Comparison of ENCODE assay signal across 9 mouse cellular contexts in genomic region chr11:70702781-70703180, GRCm38 (mm10). TPM values are rescaled to one million over a fixed set of nuclear protein-coding genes. Genes with fewer than 3 reads are reported as not detected.
DNase-seq lines count a peak whose midpoint lies in the region; ATAC-seq lines count a peak whose summit lies in the region.
"Had no signal": no experiment of that assay in that cellular context is flagged by ENCODE, and none has a peak within 500 bp of the region (broad histone marks: within the 10 kb centered on the region; RNA-seq: fewer than 3 reads in every experiment).

No protein-coding gene starts in this region.

- peak; percentile 70 for DNase-seq in adrenal gland, postnatal 10 days
- no peak for DNase-seq in adrenal gland, postnatal 4 days (ENCODE audit: low spot score in 2 of 2)
- peak; percentile 74 to 83 for DNase-seq in heart, postnatal 10 days
- peak; percentile 73 for DNase-seq in lung, postnatal 14 days
- DNase-seq in thymus, postnatal 0 days (ENCODE audit: low spot score): no peak
- DNase-seq in spleen, postnatal 10 days (ENCODE audit: low spot score in 2 of 2): no peak

- no peak for ATAC-seq in megakaryocyte, adult 5-6 weeks (ENCODE audit: poor library complexity, severe bottlenecking)

- H3K27ac ChIP-seq in brown adipose tissue, adult 24 weeks (replicated peaks; ENCODE audit: low read depth, low read length): peak overlapping the region; percentile 93

- intact Hi-C loops in heart, postnatal 10 days (cut with DNase I): loop anchor here (5.0 kb wide), 1 partner anchor 55 kb away; no protein-coding TSS in a partner anchor

- H3K4me3 ChIP-seq in brown adipose tissue, adult 24 weeks (ENCODE audit: insufficient read depth, low read depth, low read length): peak overlapping the region; percentile 75

- H3K4me1 ChIP-seq in brown adipose tissue, adult 24 weeks (ENCODE audit: control insufficient read depth, insufficient read depth, insufficient read length, low read length): peaks cover 11% of the 10 kb centered on the region

RNA-seq across cellular contexts. Expression of gene Kif1c, which starts 2.4 kb away (rescaled TPM):
- 100 to 1,000 TPM; 156 to 176 TPM for total RNA-seq in adrenal gland, postnatal 10 days (2021)
- 100 to 1,000 TPM; 135 to 149 TPM for total RNA-seq in adrenal gland, postnatal 4 days (2021)
- 93.8 and 106 TPM in 2 replicates for polyA plus RNA-seq in brown adipose tissue, adult 24 weeks (2012; ENCODE audit: insufficient read depth, insufficient read length, missing spikeins)
- total RNA-seq in heart, postnatal 10 days (2021): 100 to 1,000 TPM; 279 to 286 TPM
- polyA plus RNA-seq in thymus, postnatal 0 days (2015; fragmentation: Nextera tagmentation; extraction: Ambion mirVana): 1.2 and 1.4 TPM in 2 replicates
- 6.7 and 7.7 TPM in 2 replicates for total RNA-seq in megakaryocyte, adult 5-6 weeks (2015)
- total RNA-seq in megakaryocyte, adult 5-6 weeks (2017): 17.4 and 21.6 TPM in 2 replicates

RNA-seq across cellular contexts. Expression of gene Inca1, which starts 2.8 kb away (rescaled TPM):
- total RNA-seq in adrenal gland, postnatal 10 days (2021): 10 to 100 TPM; 13.8 to 18.9 TPM
- total RNA-seq in adrenal gland, postnatal 4 days (2021): 10 to 100 TPM in 1 of 2 experiments, 1 to 10 TPM in 1; 7.0 to 10.2 TPM
- 15.7 and 24.0 TPM in 2 replicates for polyA plus RNA-seq in brown adipose tissue, adult 24 weeks (2012; ENCODE audit: insufficient read depth, insufficient read length, missing spikeins)
- 1 to 10 TPM; 2.6 to 3.0 TPM for total RNA-seq in heart, postnatal 10 days (2021)
- 0.75 and 0.94 TPM in 2 replicates for polyA plus RNA-seq in thymus, postnatal 0 days (2015; fragmentation: Nextera tagmentation; extraction: Ambion mirVana)
- total RNA-seq in megakaryocyte, adult 5-6 weeks (2015): not detected in 2 replicates
- 0.57 TPM in 1 of 2 replicates, not detected in the other for total RNA-seq in megakaryocyte, adult 5-6 weeks (2017)
- total RNA-seq: hematopoietic stem cell, adult 5-6 weeks had no signal

RNA-seq across cellular contexts. Expression of gene Camta2, which starts 14.9 kb away (rescaled TPM):
- total RNA-seq in adrenal gland, postnatal 10 days (2021): 10 to 100 TPM; 34.3 to 43.8 TPM
- total RNA-seq in adrenal gland, postnatal 4 days (2021): 10 to 100 TPM; 36.2 to 37.8 TPM
- polyA plus RNA-seq in brown adipose tissue, adult 24 weeks (2012; ENCODE audit: insufficient read depth, insufficient read length, missing spikeins): 15.8 and 16.3 TPM in 2 replicates
- 10 to 100 TPM; 31.2 to 32.8 TPM for total RNA-seq in heart, postnatal 10 days (2021)
- 6.2 and 6.9 TPM in 2 replicates for polyA plus RNA-seq in thymus, postnatal 0 days (2015; fragmentation: Nextera tagmentation; extraction: Ambion mirVana)
- total RNA-seq in megakaryocyte, adult 5-6 weeks (2015): 24.5 and 27.0 TPM in 2 replicates
- total RNA-seq in megakaryocyte, adult 5-6 weeks (2017): 6.4 and 12.5 TPM in 2 replicates

RNA-seq across cellular contexts. Expression of gene Spag7, which starts 33.6 kb away (rescaled TPM):
- 10 to 100 TPM; 66.5 to 72.6 TPM for total RNA-seq in adrenal gland, postnatal 10 days (2021)
- total RNA-seq in adrenal gland, postnatal 4 days (2021): 10 to 100 TPM; 82.0 to 87.2 TPM
- 74.7 and 107 TPM in 2 replicates for polyA plus RNA-seq in brown adipose tissue, adult 24 weeks (2012; ENCODE audit: insufficient read depth, insufficient read length, missing spikeins)
- total RNA-seq in heart, postnatal 10 days (2021): 10 to 100 TPM; 86.0 to 88.2 TPM
- 63.7 and 85.0 TPM in 2 replicates for polyA plus RNA-seq in thymus, postnatal 0 days (2015; fragmentation: Nextera tagmentation; extraction: Ambion mirVana)
- 78.5 and 83.3 TPM in 2 replicates for total RNA-seq in megakaryocyte, adult 5-6 weeks (2015)
- total RNA-seq in megakaryocyte, adult 5-6 weeks (2017): 67.0 and 83.5 TPM in 2 replicates

RNA-seq across cellular contexts. Expression of gene Eno3, which starts 45.8 kb away (rescaled TPM):
- 100 to 1,000 TPM in 1 of 2 experiments, 10 to 100 TPM in 1; 89.5 to 224 TPM for total RNA-seq in adrenal gland, postnatal 10 days (2021)
- 100 to 1,000 TPM in 1 of 2 experiments, 10 to 100 TPM in 1; 72.6 to 112 TPM for total RNA-seq in adrenal gland, postnatal 4 days (2021)
- 40.8 and 79.3 TPM in 2 replicates for polyA plus RNA-seq in brown adipose tissue, adult 24 weeks (2012; ENCODE audit: insufficient read depth, insufficient read length, missing spikeins)
- total RNA-seq in heart, postnatal 10 days (2021): 1,000 to 10,000 TPM; 1,599 to 1,711 TPM
- polyA plus RNA-seq in thymus, postnatal 0 days (2015; fragmentation: Nextera tagmentation; extraction: Ambion mirVana): 13.1 and 14.7 TPM in 2 replicates
- total RNA-seq in megakaryocyte, adult 5-6 weeks (2015): 6.3 and 7.8 TPM in 2 replicates
- 5.9 and 8.2 TPM in 2 replicates for total RNA-seq in megakaryocyte, adult 5-6 weeks (2017)

Comparison
In these comparisons a context has a peak if more than half of its experiments do, and no peak if none do; other contexts are left out.
1. DNase-seq: peak in adrenal gland, postnatal 10 days (single experiment), heart, postnatal 10 days (2 of 2) and lung, postnatal 14 days (single experiment); none in adrenal gland, postnatal 4 days (0 of 2), thymus, postnatal 0 days (single experiment) and spleen, postnatal 10 days (0 of 2).
2. RNA of gene Kif1c, which starts 2.4 kb away (total RNA-seq): 279 to 286 TPM in heart, postnatal 10 days, 156 to 176 TPM in adrenal gland, postnatal 10 days and 135 to 149 TPM in adrenal gland, postnatal 4 days; 6.7 to 21.6 TPM in megakaryocyte, adult 5-6 weeks; every median in the first group is over 4 times any median in the second.